Mouse (Mus musculus): ENCODE measurements around the gene Myh4. TPM values are rescaled to one million over a fixed set of nuclear protein-coding genes. Genes with fewer than 3 reads are reported as not detected.

The Myh4 gene
- not detected in 2 replicates for polyA plus RNA-seq (2012; ENCODE audit: insufficient read depth, low replicate concordance)

- no peaks in the 10 kb centered on the region for H3K27me3 ChIP-seq (replicated peaks)
- H3K4me1 ChIP-seq: no peaks in the 10 kb centered on the region
- H3K9me3 ChIP-seq: 0 out of 2 replicates have a peak, but pooled peaks cover under 1% of the 10 kb centered on the region
- H3K36me3 ChIP-seq (replicated peaks; ENCODE audit: low read length): no peaks in the 10 kb centered on the region
- H3K4me3 ChIP-seq (replicated peaks): no peak within 1 kb of the TSS
- TF ChIP-seq GATA1 (IDR thresholded peaks at IDR 0.05; ENCODE audit: borderline replicate concordance, low read length): no peak
- TF ChIP-seq FLI1 (IDR thresholded peaks at IDR 0.05; ENCODE audit: low read length): no peak
Measured at GRCm38 (mm10) chr11:67237481-67238079, at the start of gene Myh4. TSS of gene Myh4 (plus strand) at chr11:67238029.

- TF ChIP-seq GATA1 (IDR thresholded peaks at IDR 0.05; ENCODE audit: borderline replicate concordance, low read length) (no peak), FLI1 (IDR thresholded peaks at IDR 0.05; ENCODE audit: low read length) (no peak)
- H3K4me1 ChIP-seq: no peaks in the 10 kb centered on the region
- no peaks in the 10 kb centered on the region for H3K27me3 ChIP-seq (replicated peaks)
Measured at GRCm38 (mm10) chr11:67190316-67190715, 47.5 kb upstream of the Myh4 start.

GRCm38 (mm10) chr11:67190814-67191213, 47.0 kb upstream of the Myh4 start:
- no peaks in the 10 kb centered on the region for H3K27me3 ChIP-seq (replicated peaks)
- TF ChIP-seq GATA1 (IDR thresholded peaks at IDR 0.05; ENCODE audit: borderline replicate concordance, low read length): no peak
- TF ChIP-seq FLI1 (IDR thresholded peaks at IDR 0.05; ENCODE audit: low read length): no peak
- H3K4me1 ChIP-seq: no peaks in the 10 kb centered on the region
- peaks cover 5% of the 10 kb centered on the region; the same call in 1 of the 2 replicates for H3K9me3 ChIP-seq
- no peaks in the 10 kb centered on the region for H3K36me3 ChIP-seq (replicated peaks; ENCODE audit: low read length)
- no peak overlapping the region for H3K4me3 ChIP-seq (replicated peaks)

More at GRCm38 (mm10) chr11:67190316-67190715, 47.5 kb upstream of the Myh4 start:
- H3K9me3 ChIP-seq: peaks cover 5% of the 10 kb centered on the region; the same call in 1 of the 2 replicates
- no peak overlapping the region for H3K4me3 ChIP-seq (replicated peaks)
- no peaks in the 10 kb centered on the region for H3K36me3 ChIP-seq (replicated peaks; ENCODE audit: low read length)

GRCm38 (mm10) chr11:67191496-67191895, 46.3 kb upstream of the Myh4 start:
- H3K27me3 ChIP-seq (replicated peaks): no peaks in the 10 kb centered on the region
- no peak overlapping the region for H3K4me3 ChIP-seq (replicated peaks)
- no peaks in the 10 kb centered on the region for H3K36me3 ChIP-seq (replicated peaks; ENCODE audit: low read length)
- no peaks in the 10 kb centered on the region for H3K4me1 ChIP-seq
- TF ChIP-seq FLI1 (IDR thresholded peaks at IDR 0.05; ENCODE audit: low read length): no peak
- no peak for TF ChIP-seq GATA1 (IDR thresholded peaks at IDR 0.05; ENCODE audit: borderline replicate concordance, low read length)
- peaks cover 8% of the 10 kb centered on the region for H3K9me3 ChIP-seq

- no peaks in the 10 kb centered on the region for H3K4me1 ChIP-seq
- H3K36me3 ChIP-seq (replicated peaks; ENCODE audit: low read length): no peaks in the 10 kb centered on the region
- TF ChIP-seq FLI1 (IDR thresholded peaks at IDR 0.05; ENCODE audit: low read length) (no peak), GATA1 (IDR thresholded peaks at IDR 0.05; ENCODE audit: borderline replicate concordance, low read length) (no peak)
- H3K4me3 ChIP-seq (replicated peaks): no peak overlapping the region
- H3K27me3 ChIP-seq (replicated peaks): no peaks in the 10 kb centered on the region
- peaks cover 5% of the 10 kb centered on the region for H3K9me3 ChIP-seq
Measured at GRCm38 (mm10) chr11:67199321-67199720, 38.5 kb upstream of the Myh4 start.

- Histone ChIP-seq H3K27me3 (replicated peaks) (no peaks in the 10 kb centered on the region), H3K4me1 (no peaks in the 10 kb centered on the region)
- TF ChIP-seq FLI1 (IDR thresholded peaks at IDR 0.05; ENCODE audit: low read length) (no peak), GATA1 (IDR thresholded peaks at IDR 0.05; ENCODE audit: borderline replicate concordance, low read length) (no peak)
Measured at GRCm38 (mm10) chr11:67199752-67200151, 38.1 kb upstream of the Myh4 start, which contains the start of gene Myh1. TSS of gene Myh1 (plus strand) at chr11:67200052.

GRCm38 (mm10) chr11:67204766-67205165, 33.1 kb upstream of the Myh4 start:
- no peaks in the 10 kb centered on the region for H3K36me3 ChIP-seq (replicated peaks; ENCODE audit: low read length)
- no peaks in the 10 kb centered on the region for H3K9me3 ChIP-seq
- H3K27me3 ChIP-seq (replicated peaks): no peaks in the 10 kb centered on the region
- H3K4me3 ChIP-seq (replicated peaks): no peak overlapping the region
- TF ChIP-seq FLI1 (IDR thresholded peaks at IDR 0.05; ENCODE audit: low read length): no peak
- no peak for TF ChIP-seq GATA1 (IDR thresholded peaks at IDR 0.05; ENCODE audit: borderline replicate concordance, low read length)
- no peaks in the 10 kb centered on the region for H3K4me1 ChIP-seq

More at GRCm38 (mm10) chr11:67199752-67200151, 38.1 kb upstream of the Myh4 start, which contains the start of gene Myh1:
- Histone ChIP-seq H3K9me3 (peaks cover 3% of the 10 kb centered on the region; the same call in 1 of the 2 replicates), H3K4me3 (replicated peaks) (no peak within 1 kb of the TSS), H3K36me3 (replicated peaks; ENCODE audit: low read length) (no peaks in the 10 kb centered on the region)

GRCm38 (mm10) chr11:67221803-67222202, 16.0 kb upstream of the Myh4 start:
- TF ChIP-seq FLI1 (IDR thresholded peaks at IDR 0.05; ENCODE audit: low read length) (no peak), GATA1 (IDR thresholded peaks at IDR 0.05; ENCODE audit: borderline replicate concordance, low read length) (no peak)

GRCm38 (mm10) chr11:67224466-67224865, 13.4 kb upstream of the Myh4 start:
- no peaks in the 10 kb centered on the region for H3K9me3 ChIP-seq
- H3K36me3 ChIP-seq (replicated peaks; ENCODE audit: low read length): no peaks in the 10 kb centered on the region
- no peak for TF ChIP-seq FLI1 (IDR thresholded peaks at IDR 0.05; ENCODE audit: low read length)
- no peak for TF ChIP-seq GATA1 (IDR thresholded peaks at IDR 0.05; ENCODE audit: borderline replicate concordance, low read length)
- no peak overlapping the region for H3K4me3 ChIP-seq (replicated peaks)
- no peaks in the 10 kb centered on the region for H3K4me1 ChIP-seq
- no peaks in the 10 kb centered on the region for H3K27me3 ChIP-seq (replicated peaks)

More at GRCm38 (mm10) chr11:67221803-67222202, 16.0 kb upstream of the Myh4 start:
- Histone ChIP-seq H3K4me1 (no peaks in the 10 kb centered on the region), H3K27me3 (replicated peaks) (no peaks in the 10 kb centered on the region), H3K36me3 (replicated peaks; ENCODE audit: low read length) (no peaks in the 10 kb centered on the region), H3K4me3 (replicated peaks) (no peak overlapping the region), H3K9me3 (no peaks in the 10 kb centered on the region)

- H3K4me1 ChIP-seq: no peaks in the 10 kb centered on the region
- no peak for TF ChIP-seq GATA1 (IDR thresholded peaks at IDR 0.05; ENCODE audit: borderline replicate concordance, low read length)
- H3K9me3 ChIP-seq: 0 out of 2 replicates have a peak, but pooled peaks cover 5% of the 10 kb centered on the region
- H3K36me3 ChIP-seq (replicated peaks; ENCODE audit: low read length): no peaks in the 10 kb centered on the region
- H3K27me3 ChIP-seq (replicated peaks): no peaks in the 10 kb centered on the region
- H3K4me3 ChIP-seq (replicated peaks): no peak overlapping the region
Measured at GRCm38 (mm10) chr11:67228731-67229130, 9.1 kb upstream of the Myh4 start.
